Mouse (Mus musculus): ENCODE measurements around the gene Phlda1. TPM values are rescaled to one million over a fixed set of nuclear protein-coding genes. Genes with fewer than 3 reads are reported as not detected.

The Phlda1 gene
- polyA plus RNA-seq, 1 experiment from 2014 or later = 106 TPM

Other genes with a start within 250 kb of the Phlda1 start
- gene Bbs10, start 207.6 kb upstream of the Phlda1 start, polyA plus RNA-seq (2015; fragmentation: Nextera tagmentation; extraction: Ambion mirVana) = 6.3 and 6.4 TPM in 2 replicates
- 195 and 201 TPM in 2 replicates for gene Nap1l1, start 33.1 kb upstream of the Phlda1 start, polyA plus RNA-seq (2015; fragmentation: Nextera tagmentation; extraction: Ambion mirVana)